ENCODE assay signal across 8 mouse cellular contexts in genomic region chr8:69395050-69395789, GRCm38 (mm10). TPM values are rescaled to one million over a fixed set of nuclear protein-coding genes. Genes with fewer than 3 reads are reported as not detected.
A peak's percentile ranks its signal among the peaks of the same experiment; 100 is the strongest.
DNase-seq lines count a peak whose midpoint lies in the region; ATAC-seq and TF ChIP-seq lines count a peak whose summit lies in the region.

No protein-coding gene starts in this region.

- H3K9ac ChIP-seq in heart, embryonic 13.5 days = peak overlapping the region; percentile 97
- peak overlapping the region; percentile 93 for H3K9ac ChIP-seq in kidney, postnatal 0 days (ENCODE audit: low read depth, low read length)
- H3K9ac ChIP-seq in liver, adult 2 months (ENCODE audit: low read depth, low read length) = peak overlapping the region; percentile 94

- H3K27ac ChIP-seq in heart, embryonic 13.5 days (replicated peaks) = peak overlapping the region; percentile 98
- H3K27ac ChIP-seq in kidney, postnatal 0 days = peak overlapping the region; percentile 96
- H3K27ac ChIP-seq in liver, adult 2 months (replicated peaks; ENCODE audit: insufficient read depth, low read depth, low read length) = peak overlapping the region; percentile 71

- peaks cover 26% of the 10 kb centered on the region for H3K36me3 ChIP-seq in heart, embryonic 13.5 days
- H3K36me3 ChIP-seq in kidney, postnatal 0 days (ENCODE audit: insufficient read depth, low read length) = no peaks in the 10 kb centered on the region
- H3K36me3 ChIP-seq in liver, adult 2 months (ENCODE audit: control insufficient read depth, insufficient read depth, low read length) = no peaks in the 10 kb centered on the region

- 2% methylated on average over 26 of the region's 26 CpGs for WGBS in heart, embryonic 13.5 days
- WGBS in kidney, postnatal 0 days = under 1% methylated on average over 26 of the region's 26 CpGs
- WGBS in liver, adult 2 months = under 1% methylated on average over 26 of the region's 26 CpGs

- no peaks in the 10 kb centered on the region for H3K27me3 ChIP-seq in heart, embryonic 13.5 days (replicated peaks)
- H3K27me3 ChIP-seq in kidney, postnatal 0 days (ENCODE audit: insufficient read depth, low read length) = no peaks in the 10 kb centered on the region
- no peaks in the 10 kb centered on the region for H3K27me3 ChIP-seq in liver, adult 2 months (ENCODE audit: control insufficient read depth, insufficient read depth, low read length)

- peak; percentile 73; the same call in 1 of the 2 replicates for TF ChIP-seq POLR2A in liver, adult 2 months (IDR thresholded peaks at IDR 0.05; ENCODE audit: extremely low read depth, insufficient read depth, low read length)

- peak overlapping the region; percentile 74 for H3K4me2 ChIP-seq in heart, embryonic 13.5 days
- H3K4me2 ChIP-seq in kidney, postnatal 0 days (ENCODE audit: low read length) = peak overlapping the region; percentile 70

- H3K9me3 ChIP-seq in heart, embryonic 13.5 days = peaks cover 14% of the 10 kb centered on the region
- no peaks in the 10 kb centered on the region for H3K9me3 ChIP-seq in kidney, postnatal 0 days (replicated peaks; ENCODE audit: low read length)

- DNase-seq in CD4-positive helper T cell, adult 2 months (ENCODE audit: low read depth, low spot score) = peak; percentile 88
- peak; percentile 93 for DNase-seq in brain, embryonic 18.5 days (ENCODE audit: low read depth, low spot score)
- peak; percentile 81 for DNase-seq in fibroblast of lung, adult 2 months (ENCODE audit: low read depth)
- DNase-seq in kidney, postnatal 0 days (ENCODE audit: low spot score) = peak; percentile 97
- DNase-seq in liver, adult 2 months (ENCODE audit: extremely low read depth, low read depth, low spot score) = peak; percentile 97
- DNase-seq in spleen, postnatal 36 days (ENCODE audit: low spot score in 2 of 2) = peak; percentile 85

- peaks cover 25% of the 10 kb centered on the region for H3K4me1 ChIP-seq in heart, embryonic 13.5 days
- no peaks in the 10 kb centered on the region for H3K4me1 ChIP-seq in kidney, postnatal 0 days (replicated peaks; ENCODE audit: insufficient read depth, low read length)
- H3K4me1 ChIP-seq in liver, adult 2 months (ENCODE audit: control insufficient read depth, insufficient read depth, low read length) = peaks cover 13% of the 10 kb centered on the region; the same call in 1 of the 2 replicates

- ATAC-seq in heart, embryonic 13.5 days (ENCODE audit: extremely low read depth, insufficient number of reproducible peaks, low FRiP score, low TSS enrichment) = peak; percentile 87
- ATAC-seq in kidney, postnatal 0 days (replicated peaks; ENCODE audit: low FRiP score, low read depth) = peak; percentile 94
- peak; percentile 96 for ATAC-seq in monocyte, adult 5-6 weeks (replicated peaks; ENCODE audit: insufficient number of reproducible peaks, low FRiP score, low TSS enrichment, poor library complexity, severe bottlenecking)

- H3K79me2 ChIP-seq in liver, adult 2 months (ENCODE audit: control insufficient read depth, insufficient read depth, low read length) = peaks cover 20% of the 10 kb centered on the region; the same call in 1 of the 2 replicates

- no peak for TF ChIP-seq CTCF in kidney, postnatal 0 days (IDR thresholded peaks at IDR 0.05; ENCODE audit: low read depth)
- TF ChIP-seq CTCF in liver, adult 2 months (IDR thresholded peaks at IDR 0.05; ENCODE audit: low read depth, low read length) = no peak

- H3K4me3 ChIP-seq in heart, embryonic 13.5 days = peak overlapping the region; percentile 86
- H3K4me3 ChIP-seq in kidney, postnatal 0 days (replicated peaks; ENCODE audit: low read depth, low read length) = peak overlapping the region; percentile 90
- H3K4me3 ChIP-seq in liver, adult 2 months (ENCODE audit: insufficient read depth, low read depth, low read length) = peak overlapping the region; percentile 89

RNA-seq across cellular contexts. Expression of gene Gm9495, which starts 58.1 kb away (rescaled TPM):
- polyA plus RNA-seq in heart, embryonic 13.5 days (2015; fragmentation: Nextera tagmentation; extraction: Ambion mirVana) = not detected in 2 replicates
- not detected in 2 replicates for polyA plus RNA-seq in kidney, postnatal 0 days (2015; fragmentation: Nextera tagmentation; extraction: Ambion mirVana)
- not detected in 2 replicates for total RNA-seq in liver, adult 2 months (2014; rRNA removed)
- polyA plus RNA-seq in liver, adult 2 months (2012; rRNA removed) = not detected in 2 replicates
- not detected in 3 replicates for total RNA-seq in monocyte, adult 5-6 weeks (2017)

Comparison
In these comparisons a context has a peak if more than half of its experiments do, and no peak if none do; other contexts are left out.
1. Peak in every context shown above with its lines: DNase-seq, ATAC-seq, H3K4me3 ChIP-seq and H3K27ac ChIP-seq.